Mouse (Mus musculus): ENCODE measurements at regions not wholly inside any gene's neighbourhood (a gene's known extent, or its start where the extent isn't known, plus 50 kb on each side); places are given as distances from the start of the nearest gene placed in this dataset.
"Not testable (repeated sequence)": the region's sequence is repeated elsewhere in the genome, so short reads cannot be mapped to it uniquely, and the experiment has no call there.

DNA sequence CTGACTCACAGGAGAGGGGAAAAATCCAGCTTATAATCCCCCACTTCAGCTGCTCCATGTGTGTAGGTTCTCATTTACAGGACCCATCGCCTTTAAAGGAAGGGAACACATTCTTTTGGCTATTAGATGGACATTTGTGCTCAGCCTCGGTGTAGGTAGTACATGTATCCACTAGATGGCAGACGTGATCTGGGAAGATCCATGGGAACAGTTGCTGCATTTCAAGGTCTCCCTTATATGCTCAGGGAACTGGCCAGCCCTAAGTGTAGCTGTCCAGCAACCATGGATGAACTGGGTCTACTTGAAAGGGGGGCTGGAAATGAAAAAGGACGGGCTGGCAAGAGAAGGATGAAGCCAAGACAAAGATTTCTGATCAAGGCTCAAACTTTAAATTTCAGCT is 124.0 kb downstream of the Akain1 start:
- DNase-seq (ENCODE audit: low spot score): peak; percentile 45

DNA sequence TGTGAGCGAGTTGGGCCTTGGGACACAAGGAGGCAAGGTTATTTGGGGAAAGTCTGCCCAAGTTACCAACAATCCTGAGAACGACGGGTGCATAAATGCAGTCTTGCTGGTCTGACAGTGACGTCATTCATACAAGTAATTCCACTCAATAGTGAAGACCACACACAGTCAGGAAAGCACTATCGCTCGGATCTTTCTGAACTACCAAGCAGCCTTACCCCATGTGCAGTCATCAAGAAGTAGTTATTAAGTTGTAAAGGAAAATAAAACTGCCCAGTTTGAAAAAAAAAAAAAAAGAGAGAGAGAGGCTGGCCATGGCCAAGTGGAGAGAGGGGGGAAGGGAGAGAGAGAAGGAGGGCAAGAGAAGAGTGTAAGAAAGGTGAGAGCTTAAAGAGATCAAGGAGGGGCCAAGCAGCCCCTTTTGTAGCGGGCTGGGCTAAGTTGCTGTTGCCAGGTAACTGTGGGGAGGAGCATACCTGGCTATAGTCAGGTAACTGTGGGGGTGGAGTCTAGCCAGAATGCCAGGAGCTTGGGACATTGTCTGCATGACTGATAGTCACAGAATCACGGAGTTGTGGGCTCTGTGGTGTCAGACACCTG is 132.0 kb downstream of the Akain1 start:
- DNase-seq (ENCODE audit: low spot score): not testable (repeated sequence)

DNA sequence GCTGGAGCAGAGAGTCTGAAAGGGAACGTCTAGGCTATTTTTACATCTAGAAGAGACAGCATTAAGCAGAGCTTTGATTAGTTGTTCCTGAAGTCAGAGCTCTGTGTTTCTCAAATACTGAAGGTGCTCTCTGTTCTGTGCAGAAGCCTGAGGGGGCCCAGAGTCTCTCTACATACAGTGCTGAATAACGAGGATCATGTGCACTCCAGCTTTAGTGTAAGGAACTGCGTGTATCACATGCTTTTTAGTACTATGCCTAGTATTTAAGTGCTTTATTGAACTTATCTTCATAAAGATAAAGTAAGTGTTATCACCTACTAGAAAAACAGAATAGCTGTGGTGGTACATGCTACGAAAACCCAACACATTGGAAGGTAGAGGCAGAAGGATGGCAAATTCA is 151.4 kb downstream of the Akain1 start:
- no peak for DNase-seq (ENCODE audit: low spot score)

DNA sequence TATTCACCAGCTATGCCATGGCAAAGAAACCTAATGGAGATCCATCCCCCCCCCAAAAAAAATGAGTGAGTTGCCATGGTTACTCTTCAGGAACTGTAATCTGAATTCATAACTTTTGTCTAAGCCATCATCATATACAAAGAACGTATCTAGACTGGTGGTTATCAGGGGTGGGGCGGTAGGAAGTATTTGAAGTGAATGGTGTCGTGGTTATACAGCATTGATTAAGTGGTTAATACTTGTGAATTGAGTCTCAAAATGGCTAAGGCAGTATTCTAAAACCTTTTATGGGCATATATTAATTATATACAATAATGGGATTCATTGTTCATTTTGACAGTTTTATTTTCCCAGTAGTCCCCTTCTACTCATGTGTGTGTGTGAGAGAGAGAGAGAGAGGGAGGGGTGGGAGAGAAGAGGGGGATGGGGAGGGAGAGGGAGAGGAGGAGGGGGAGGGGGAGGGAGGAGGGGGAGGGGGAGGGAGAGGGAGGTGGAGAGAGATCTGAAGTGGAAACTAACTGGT is 158.7 kb downstream of the Akain1 start:
- no peak for DNase-seq (ENCODE audit: low spot score)

DNA sequence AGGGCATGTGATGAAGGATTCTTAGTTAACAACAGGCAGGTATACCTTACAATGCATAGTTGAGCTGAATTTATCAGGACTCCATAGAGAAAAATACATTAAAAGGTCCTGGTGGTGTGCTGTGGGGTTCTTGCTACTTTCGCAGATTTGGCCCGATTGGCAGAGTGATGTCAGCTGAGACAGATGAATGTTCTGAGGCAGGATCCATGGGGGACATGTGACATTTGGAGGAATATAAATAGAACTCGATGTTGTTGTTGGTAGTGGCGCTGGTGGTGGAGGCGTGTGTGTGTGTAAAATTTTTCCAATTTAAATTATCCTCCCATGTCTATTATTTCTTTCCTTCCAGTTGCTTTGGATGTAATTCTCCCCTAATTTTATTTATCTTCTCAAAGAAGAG is 159.3 kb downstream of the Akain1 start:
- DNase-seq (ENCODE audit: low spot score): no peak

DNA sequence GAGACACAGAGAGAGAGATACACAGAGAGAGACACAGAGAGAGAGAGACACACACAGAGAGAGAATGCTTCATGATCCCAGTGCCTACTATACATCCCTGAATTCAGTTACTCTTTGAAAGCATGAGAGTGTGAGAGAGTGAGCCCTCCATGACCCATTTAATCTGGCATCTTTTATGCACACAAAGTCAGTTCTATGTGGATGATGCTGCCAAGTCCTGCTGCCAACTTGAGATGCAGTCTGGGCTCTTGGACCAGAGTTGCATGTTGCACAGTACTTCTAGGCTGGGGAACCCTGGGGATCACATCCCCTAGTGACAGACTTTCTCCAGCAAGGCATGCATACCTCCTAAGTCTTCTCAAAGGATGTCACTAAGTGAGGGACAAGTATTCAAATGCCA is 164.5 kb downstream of the Akain1 start:
- no peak for DNase-seq (ENCODE audit: low spot score)

DNA sequence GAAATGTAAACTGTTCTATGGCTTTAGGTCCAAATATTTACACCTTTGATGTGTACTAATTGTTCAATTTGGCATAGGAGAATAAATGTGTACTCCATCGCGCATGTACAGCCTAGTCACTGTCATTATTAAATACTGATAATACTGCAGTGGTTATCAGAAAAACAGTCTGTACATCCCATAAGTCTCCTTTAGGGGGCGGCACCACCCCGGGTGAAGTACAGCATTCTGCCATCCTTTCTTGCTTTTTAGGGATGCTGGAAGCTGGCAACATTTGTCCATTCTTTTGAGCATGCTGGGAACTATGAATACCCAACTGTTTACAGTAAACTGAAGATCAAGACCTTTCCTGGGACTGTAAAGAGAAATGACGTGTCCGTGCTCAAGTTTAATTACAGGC is 165.6 kb downstream of the Akain1 start:
- peak; percentile 28 for DNase-seq (ENCODE audit: low spot score)

DNA sequence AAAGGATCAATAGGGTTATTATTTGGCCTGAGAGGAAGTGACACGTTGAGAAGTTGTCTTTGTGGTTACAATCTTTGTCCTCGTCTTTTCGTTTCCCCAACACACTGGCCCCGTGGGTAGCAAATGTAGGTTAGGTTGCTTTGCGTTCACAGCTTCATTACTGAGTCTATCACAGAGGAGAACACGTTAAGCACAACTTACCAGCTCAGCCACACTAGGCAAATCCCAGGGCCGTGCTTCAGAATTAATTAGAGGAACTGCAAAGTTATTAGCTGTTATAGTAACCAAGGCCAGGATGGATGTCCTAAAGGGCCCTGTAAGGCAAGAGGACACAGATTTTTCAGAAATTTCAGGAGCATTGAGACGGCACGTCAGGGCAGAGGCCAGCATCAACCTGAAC is 166.3 kb downstream of the Akain1 start:
- DNase-seq (ENCODE audit: low spot score): no peak

DNA sequence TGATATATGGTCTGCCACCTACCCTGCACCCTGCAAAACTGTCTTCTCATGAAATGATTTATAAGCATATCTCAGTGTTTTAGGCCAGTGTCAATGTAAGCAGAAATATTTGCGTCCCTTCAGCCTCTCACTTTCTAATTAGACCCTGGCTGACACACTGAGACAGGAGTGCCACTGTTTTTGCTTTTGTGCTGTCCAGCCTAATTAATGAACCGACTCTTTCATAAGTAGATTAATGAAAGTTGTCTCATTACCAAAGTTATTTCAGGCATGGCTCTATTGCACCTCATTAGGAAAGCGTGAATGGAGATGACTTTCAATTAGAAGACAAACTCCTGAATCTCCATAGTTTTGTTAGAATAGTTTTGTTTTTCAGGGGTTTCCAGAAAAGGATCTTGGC is 192.3 kb downstream of the Akain1 start:
- DNase-seq (ENCODE audit: low spot score): no peak

DNA sequence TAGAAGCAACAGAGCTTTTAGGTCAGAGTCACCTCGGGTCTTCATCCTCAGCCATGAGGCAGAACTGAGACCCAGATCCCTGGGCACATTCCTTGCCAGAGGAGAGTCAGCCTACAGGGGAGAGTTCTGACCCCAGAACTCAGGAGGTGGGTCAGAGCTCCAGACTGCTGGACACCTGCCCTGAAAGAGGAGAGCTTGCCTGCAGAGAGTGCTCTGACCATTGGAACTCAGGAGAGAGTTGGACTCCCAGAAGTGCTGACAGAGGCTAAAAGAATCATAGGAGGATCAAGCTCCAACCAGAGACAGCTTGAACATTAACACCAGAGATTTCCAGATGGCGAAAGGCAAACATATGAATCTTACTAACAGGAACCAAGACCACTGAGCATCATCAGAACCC is 211.4 kb downstream of the Akain1 start:
- not testable (repeated sequence) for DNase-seq (ENCODE audit: low spot score)

DNA sequence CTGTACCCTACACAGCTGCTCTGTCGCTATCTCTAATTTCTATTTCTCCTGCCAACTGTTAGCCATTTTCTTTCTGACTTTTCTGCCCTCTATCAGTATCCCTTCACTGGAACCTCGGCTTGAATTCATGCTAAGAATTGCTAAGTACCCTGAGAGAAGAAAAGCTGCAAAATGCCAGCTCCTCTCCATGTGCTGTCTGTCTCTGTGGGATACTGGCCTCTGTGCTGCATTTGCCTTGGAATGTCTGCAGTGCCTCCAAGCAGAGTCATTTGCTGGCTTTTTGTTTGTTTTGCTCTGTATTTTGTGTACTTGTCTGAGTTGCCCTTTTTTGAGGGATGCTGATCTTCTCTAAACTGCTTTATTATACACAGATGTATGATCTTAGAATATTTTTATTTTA is 215.5 kb downstream of the Akain1 start:
- no peak for DNase-seq (ENCODE audit: low spot score)

DNA sequence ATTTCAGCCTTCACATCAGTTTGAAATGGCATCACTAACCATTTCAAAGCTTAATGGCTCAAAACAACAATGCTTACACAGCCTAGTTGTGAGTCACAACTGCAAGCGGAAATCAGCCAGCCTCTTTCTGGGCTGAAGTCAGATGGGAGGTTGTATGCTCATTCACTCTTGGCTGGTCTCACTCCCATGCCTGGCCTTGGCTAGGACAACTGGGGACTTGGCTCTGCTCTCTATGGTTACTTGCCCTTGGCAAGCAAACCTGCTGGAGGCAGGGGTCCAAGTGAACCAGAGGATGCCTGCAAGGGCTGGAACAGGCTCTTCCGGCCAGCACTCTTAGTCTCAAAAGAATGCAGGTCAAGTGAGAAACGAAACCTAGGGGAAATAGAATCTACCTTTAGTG is 233.4 kb downstream of the Akain1 start:
- DNase-seq (ENCODE audit: low spot score): peak; percentile 18

DNA sequence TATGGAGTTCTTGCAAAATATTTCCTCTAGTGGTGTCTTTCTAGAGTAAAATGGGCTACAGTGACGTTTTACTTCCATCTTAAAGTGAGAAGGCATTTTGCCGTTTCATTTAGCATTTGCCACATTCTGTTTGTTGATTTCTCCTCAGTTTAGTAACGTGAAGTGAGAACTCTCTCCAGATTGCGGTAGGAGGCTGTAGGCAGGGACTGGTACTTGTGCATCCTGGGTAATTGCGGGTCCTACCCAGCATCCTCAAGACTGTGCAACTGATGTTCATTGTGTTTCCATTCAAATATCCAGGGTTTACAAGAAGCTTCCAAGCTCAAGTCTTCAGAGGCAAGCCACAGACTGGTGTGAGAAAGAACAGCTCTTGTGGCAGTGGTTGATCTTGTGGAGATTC is 244.0 kb downstream of the Akain1 start:
- DNase-seq (ENCODE audit: low spot score): no peak

DNA sequence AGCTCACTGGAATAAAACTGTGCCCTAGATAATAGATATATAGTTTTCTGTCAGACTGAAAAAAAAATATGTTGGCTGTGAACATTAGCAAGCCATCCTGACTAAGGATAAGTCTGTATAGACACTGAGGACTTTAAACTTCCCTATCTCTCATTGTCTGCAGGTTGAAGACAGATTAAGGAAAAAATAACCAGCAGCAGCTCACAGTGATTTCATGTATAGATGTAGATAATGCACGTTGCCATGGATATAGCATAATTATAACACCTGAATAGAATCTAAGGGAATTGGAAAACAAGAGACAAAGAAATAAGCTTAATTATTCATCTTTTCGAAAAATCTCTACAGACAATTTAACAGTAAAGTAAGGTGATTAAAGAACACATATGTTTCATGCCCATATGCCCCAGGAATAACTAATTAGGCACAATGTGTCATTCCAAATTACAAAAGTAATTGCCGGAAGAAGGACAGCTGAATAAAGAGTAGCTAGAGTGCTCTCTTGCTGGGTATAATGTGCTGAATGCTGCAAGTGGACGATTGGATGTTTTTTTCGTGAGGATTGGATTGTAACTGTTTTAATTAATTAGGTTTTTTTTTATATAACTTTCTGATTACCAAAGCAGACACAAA is 246.6 kb downstream of the Akain1 start:
- no peak for DNase-seq (ENCODE audit: low spot score)

DNA sequence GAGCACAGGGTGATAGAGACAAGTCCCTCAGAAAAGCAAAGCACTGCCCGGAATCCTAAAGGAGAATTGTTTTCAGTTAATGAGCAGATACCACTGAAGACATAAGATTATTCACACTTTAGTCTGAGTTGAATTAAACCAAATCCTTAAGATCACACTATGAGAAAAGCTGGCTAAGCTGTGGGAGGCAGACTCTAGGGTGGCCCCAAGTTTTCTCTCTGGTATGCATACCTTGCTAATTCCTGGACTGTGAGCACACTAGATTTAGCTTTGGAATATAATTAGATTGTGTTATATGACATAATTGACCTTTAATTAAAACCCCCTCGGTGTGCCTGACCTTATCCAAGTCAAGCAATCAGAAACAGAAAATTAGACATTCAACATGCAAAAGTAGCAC is 247.3 kb downstream of the Akain1 start:
- DNase-seq (ENCODE audit: low spot score): no peak

DNA sequence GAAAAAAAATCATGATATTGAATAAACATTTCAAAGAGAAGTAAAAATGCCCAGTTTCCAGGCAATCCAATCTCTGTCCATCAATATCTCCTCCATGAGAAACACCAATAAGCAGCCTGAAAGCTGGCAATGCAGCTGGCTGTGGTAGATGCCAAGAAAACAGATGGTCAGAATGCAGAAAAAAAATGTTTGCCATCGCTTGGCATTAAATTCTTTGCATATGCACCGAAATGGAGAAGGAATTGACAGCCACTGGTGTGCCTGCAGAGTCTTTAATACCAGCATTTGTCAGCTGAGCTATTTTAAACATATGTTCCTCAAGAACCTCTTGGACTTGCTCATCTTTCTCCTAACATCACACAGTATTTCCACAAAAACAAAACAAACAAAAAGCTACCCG is 256.2 kb downstream of the Akain1 start:
- peak; percentile 16 for DNase-seq (ENCODE audit: low spot score)

DNA sequence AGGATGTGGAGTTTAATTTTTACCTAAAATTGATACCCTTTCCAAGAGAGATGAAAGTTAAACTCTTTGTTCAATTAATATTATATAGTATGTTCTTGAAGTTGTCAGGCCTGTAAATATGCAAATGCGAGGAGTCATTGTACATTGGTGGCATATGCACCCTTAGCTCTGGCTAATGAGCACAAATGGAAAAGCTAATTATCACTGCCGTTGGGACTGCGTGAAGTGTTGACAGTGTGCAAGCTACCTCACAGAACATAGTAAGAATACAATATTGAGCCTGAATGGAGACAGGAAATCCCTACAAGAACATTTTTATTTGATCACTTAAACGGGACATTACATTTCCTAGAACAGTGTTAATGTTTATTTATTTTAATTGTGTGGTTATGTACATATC is 241.5 kb upstream of the Dlgap1 start:
- DNase-seq (ENCODE audit: low spot score): no peak

DNA sequence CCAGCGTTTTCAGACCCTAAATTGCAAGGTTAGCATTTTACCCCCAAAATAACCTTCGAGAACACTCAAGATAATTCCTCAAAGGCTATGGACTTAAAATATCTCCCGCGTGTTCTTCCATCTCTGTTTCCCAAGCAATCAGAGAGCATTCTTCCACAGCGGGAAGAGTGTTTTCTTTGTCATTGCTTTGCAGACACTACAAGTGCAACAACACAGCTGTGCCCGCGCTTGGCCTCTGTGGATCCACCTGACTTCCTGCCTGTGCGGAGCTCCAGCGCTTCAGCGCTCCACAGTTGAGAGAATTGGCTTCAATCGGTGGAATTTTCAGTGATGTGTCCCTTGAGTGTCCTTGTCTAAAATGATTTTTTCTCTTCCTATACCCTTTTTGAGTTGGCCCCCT is 235.9 kb upstream of the Dlgap1 start:
- DNase-seq (ENCODE audit: low spot score): no peak

DNA sequence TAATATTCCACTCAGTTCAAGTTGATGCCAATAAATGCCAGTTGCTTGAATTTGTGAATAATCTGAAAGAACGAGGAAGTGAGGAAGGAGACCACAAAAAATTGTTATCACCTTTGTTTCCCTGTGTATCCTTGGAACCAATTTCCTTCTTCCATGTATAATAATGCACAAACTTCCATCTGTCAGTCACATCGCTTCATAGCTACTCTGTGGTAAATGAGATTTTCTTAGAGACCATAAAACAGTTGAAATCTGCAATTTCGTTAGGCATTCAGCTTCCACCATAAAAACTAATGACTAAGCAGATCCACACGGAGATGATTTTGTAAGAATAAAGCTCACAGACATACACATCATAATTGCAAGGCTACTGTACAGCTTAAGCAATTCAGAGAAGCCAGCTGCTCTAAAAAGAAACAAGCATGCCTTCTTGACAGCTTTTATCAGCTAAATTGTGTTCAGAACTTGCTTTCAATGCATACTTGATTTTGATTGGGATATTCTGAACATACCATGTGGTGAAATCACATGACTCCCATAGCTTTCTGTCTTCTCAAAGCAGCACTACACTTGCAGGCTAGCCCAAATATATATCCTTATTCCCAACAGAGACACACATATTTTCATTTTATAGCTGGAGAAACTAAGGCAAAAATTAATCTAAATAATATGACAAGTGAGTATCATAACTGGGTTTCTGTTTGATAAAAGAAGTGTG is 232.3 kb upstream of the Dlgap1 start:
- no peak for DNase-seq (ENCODE audit: low spot score)

DNA sequence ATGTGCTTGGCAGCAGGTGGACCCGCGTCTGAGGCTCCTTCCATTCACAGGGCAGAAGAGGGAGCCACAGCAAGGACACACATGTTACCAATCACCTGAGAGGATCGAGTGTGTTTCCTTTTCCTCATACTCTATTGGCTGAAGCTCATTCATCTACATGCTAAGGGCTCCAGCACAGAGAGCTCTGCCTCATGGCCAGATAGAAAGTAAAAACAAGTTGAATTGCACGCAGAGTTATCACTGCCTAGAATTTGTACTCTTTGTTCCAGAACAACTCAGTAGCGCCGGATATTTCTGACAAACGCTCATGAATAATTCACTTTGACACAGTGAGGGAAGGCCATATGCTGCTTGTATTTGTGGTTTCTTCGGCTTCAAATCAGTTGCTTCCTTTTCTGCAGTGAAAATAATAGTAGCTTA is 199.9 kb upstream of the Dlgap1 start:
- peak; percentile 68 for DNase-seq (ENCODE audit: low spot score)

DNA sequence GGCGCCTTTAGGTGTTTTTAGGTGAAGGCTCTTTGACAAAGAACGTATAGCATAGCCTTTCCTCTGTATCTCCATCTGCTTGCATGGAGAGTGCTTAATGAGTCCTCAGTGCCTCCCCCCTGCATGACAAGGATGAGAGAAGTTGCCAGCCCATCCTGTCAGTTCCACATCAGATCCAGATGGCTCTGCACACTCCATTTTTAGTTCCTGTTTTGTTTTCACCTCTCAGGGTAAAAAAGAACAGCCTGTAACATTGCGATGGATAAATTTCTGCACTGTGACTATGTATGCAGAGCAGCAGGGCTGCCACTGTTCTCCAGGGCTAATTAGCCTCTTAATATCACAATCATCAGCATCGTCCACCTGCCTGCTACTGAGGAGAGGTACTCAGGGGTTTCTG is 198.8 kb upstream of the Dlgap1 start:
- peak; percentile 57 for DNase-seq (ENCODE audit: low spot score)

DNA sequence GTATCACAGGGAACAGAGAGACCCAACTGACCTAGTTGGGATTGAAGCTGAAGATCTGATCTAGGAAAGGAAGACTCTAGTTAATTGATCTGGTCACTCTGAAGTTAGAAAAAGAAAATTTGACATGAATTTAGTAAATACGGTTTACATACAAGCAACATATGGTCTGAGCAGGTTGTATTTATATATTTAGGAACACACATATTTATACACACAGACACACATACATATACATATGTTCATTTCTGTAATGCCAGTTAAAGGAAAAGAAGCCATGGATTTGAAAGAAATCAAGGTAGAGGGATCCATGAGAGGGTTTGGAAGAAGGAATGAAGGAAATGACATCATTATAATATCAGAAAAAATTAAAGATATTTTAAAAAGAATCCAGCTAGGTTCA is 187.7 kb upstream of the Dlgap1 start:
- no peak for DNase-seq (ENCODE audit: low spot score)

DNA sequence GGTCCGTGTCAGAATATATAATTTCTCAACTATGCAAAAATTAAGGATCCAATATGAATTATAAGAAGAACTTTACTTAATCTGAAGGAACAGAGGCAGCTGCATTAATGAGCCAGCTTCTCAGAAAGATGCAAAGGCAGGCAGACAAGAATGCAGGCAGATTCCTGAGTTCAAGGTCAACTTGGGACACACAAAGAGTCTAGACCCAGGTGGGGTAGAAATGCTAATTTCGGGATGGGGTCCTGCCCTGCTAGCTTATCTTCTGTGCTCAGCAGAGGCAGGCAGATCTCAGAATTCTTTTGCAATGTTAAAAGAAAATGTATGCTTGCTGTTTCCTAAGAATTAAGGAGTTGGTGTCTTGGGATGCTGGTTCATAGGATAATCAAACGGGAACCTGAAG is 181.9 kb upstream of the Dlgap1 start:
- no peak for DNase-seq (ENCODE audit: low spot score)

All from left cerebral cortex, adult 11 months (tissue).